Mouse (Mus musculus): ENCODE results near the gene B230217C12Rik. TPM values are rescaled to one million over a fixed set of nuclear protein-coding genes. Genes with fewer than 3 reads are reported as not detected.
A peak's percentile ranks its signal among the peaks of the same experiment; 100 is the strongest.

The B230217C12Rik gene
- polyA plus RNA-seq (2012; ENCODE audit: insufficient read depth, insufficient read length, low replicate concordance, missing spikeins): not detected in 2 replicates

DNA sequence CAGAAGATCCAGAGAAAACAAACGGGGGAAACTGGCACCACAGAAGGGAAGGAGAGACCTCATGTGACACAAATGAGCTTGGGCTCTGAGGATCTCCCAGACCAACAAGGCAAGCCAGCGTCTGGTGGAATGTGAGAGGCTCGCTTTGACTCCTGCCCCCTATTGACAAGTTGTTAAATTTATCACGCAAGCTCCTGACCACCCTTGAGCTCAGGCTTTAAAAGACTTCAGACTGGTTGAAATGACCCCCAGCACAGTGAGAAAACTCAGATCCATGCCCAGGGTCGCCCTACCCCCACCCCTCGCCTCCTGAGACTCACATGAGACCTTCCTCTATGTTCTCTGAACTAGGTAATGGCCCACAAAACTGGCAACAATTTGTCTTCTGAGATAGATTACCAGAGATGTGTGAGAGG is at the start of gene B230217C12Rik:
Gene B230217C12Rik (plus strand): TSS at position 242 of the 416 bp plus-strand sequence.
- Histone ChIP-seq H3K4me3 (ENCODE audit: insufficient read depth, low read depth, low read length) (peak within 1 kb of the TSS; percentile 96), H3K4me1 (ENCODE audit: control insufficient read depth, insufficient read depth, low read length) (peaks cover 9% of the 10 kb centered on the region), H3K27ac (ENCODE audit: insufficient read depth, low read depth, low read length) (peak within 1 kb of the TSS; percentile 100)
- under 1% methylated on average over 6 of the region's 6 CpGs for WGBS
- peak; percentile 45; the same call in 1 of the 2 replicates for TF ChIP-seq CTCF (IDR thresholded peaks at IDR 0.05; ENCODE audit: insufficient read depth, low read depth, low read length)
- no peak for TF ChIP-seq POLR2A (IDR thresholded peaks at IDR 0.05; ENCODE audit: insufficient read depth, low read depth, low read length)

DNA sequence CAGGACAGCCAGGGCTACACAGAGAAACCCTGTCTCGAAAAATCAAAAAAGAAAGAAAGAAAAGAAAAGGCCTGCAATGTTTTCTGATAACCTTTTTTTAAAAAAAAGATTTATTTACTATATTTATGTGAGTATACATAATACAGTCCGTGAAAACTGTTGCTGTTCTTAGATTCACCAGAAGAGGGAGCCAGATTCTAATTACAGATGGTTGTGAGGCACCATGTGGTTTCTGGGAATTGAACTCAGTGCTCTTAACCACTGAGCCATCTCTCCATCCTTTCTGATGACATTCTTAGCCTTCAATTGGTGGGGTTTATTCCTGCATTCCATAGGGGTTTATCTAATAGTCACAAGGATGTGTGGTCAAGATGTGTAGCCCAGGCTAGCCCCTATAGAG is 47.4 kb upstream of the B230217C12Rik start:
- H3K4me1 ChIP-seq (ENCODE audit: control insufficient read depth, insufficient read depth, low read length): no peaks in the 10 kb centered on the region
- no peak for TF ChIP-seq CTCF (IDR thresholded peaks at IDR 0.05; ENCODE audit: insufficient read depth, low read depth, low read length)
- no peak for TF ChIP-seq POLR2A (IDR thresholded peaks at IDR 0.05; ENCODE audit: insufficient read depth, low read depth, low read length)
- 10% methylated on average over 2 of the region's 2 CpGs for WGBS
- no peak overlapping the region for H3K27ac ChIP-seq (ENCODE audit: insufficient read depth, low read depth, low read length)
- H3K4me3 ChIP-seq (ENCODE audit: insufficient read depth, low read depth, low read length): no peak overlapping the region

DNA sequence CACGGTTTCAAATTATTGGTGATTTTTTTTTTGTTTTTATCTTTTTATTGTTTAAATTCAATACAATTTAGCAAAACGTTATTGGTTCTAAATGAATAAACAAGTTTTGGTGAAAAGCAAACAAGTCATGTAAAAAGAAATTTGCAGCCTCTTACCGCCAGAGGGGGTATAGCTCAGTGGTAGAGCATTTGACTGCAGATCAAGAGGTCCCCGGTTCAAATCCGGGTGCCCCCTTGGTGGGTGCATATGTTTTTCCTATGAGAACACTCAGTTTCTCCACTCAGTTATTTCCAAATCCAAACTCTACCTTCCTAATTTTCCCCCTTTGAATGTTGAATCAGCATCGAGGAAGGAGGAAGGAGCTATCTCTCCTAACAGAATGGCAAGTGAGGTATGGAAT is 43.7 kb upstream of the B230217C12Rik start:
- Histone ChIP-seq H3K4me3 (ENCODE audit: insufficient read depth, low read depth, low read length) (no peak overlapping the region), H3K27ac (ENCODE audit: insufficient read depth, low read depth, low read length) (no peak overlapping the region), H3K4me1 (ENCODE audit: control insufficient read depth, insufficient read depth, low read length) (peaks cover 14% of the 10 kb centered on the region)
- WGBS: under 1% methylated on average over 6 of the region's 6 CpGs
- TF ChIP-seq CTCF (IDR thresholded peaks at IDR 0.05; ENCODE audit: insufficient read depth, low read depth, low read length) (no peak), POLR2A (IDR thresholded peaks at IDR 0.05; ENCODE audit: insufficient read depth, low read depth, low read length) (no peak)

DNA sequence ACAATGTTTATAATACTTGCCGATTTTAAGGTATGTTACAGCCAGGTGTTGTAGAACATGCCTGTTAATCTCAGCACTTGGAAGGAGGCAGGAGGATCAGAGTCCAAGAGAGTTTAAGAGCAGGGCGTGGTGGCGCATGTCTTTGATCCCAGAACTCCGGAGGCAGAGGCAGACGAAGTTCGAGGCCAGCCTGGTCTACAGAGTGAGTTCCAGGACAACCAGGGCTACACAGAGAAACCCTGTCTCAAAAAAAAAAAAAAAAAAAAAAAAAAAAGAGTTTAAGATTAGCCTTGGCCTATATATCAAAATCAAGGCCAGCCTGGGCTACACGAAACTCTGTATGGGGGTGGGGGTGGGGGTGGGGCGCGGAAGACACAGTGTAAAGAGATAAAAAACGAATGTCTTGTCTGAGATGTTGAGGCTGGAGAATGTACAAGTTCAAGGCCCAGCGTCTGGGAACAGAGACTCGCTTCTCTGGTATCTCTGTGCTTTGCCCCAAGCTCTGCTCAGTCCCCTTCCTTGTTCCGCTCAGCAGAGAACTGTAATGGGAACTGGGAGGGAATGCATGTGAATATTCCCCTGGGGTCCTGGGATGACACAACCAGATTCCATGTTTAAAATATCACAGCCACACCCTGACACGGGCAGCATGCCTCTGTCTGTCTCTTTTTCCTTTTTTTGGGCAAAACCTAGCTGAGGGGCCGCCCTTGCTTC is 43.1 kb upstream of the B230217C12Rik start:
- TF ChIP-seq POLR2A (IDR thresholded peaks at IDR 0.05; ENCODE audit: insufficient read depth, low read depth, low read length) (no peak), CTCF (IDR thresholded peaks at IDR 0.05; ENCODE audit: insufficient read depth, low read depth, low read length) (no peak)
- no peak overlapping the region for H3K4me3 ChIP-seq (ENCODE audit: insufficient read depth, low read depth, low read length)
- H3K4me1 ChIP-seq (ENCODE audit: control insufficient read depth, insufficient read depth, low read length): peaks cover 15% of the 10 kb centered on the region
- H3K27ac ChIP-seq (ENCODE audit: insufficient read depth, low read depth, low read length): no peak overlapping the region
- WGBS: 71% methylated on average over 15 of the region's 15 CpGs

DNA sequence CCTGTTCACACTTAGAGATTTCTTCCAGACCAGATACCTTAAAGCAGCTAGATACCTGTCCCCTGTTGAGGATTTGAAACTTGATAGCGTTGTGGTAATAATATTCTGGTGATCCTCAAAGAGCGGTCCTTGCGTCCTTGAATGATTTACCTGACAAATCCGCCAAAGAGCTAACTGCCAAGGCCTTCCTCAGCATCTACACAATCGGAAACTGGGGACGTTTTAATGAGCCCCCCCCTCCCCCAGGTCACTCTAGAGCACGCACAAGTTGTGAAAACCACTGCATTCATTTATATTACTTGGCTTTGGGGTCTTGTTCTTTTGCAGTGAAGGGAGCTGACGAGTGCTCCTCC is 42.5 kb upstream of the B230217C12Rik start:
- Histone ChIP-seq H3K4me1 (ENCODE audit: control insufficient read depth, insufficient read depth, low read length) (peaks cover 15% of the 10 kb centered on the region), H3K4me3 (ENCODE audit: insufficient read depth, low read depth, low read length) (no peak overlapping the region), H3K27ac (ENCODE audit: insufficient read depth, low read depth, low read length) (no peak overlapping the region)
- WGBS: 58% methylated on average over 8 of the region's 8 CpGs
- TF ChIP-seq POLR2A (IDR thresholded peaks at IDR 0.05; ENCODE audit: insufficient read depth, low read depth, low read length) (no peak), CTCF (IDR thresholded peaks at IDR 0.05; ENCODE audit: insufficient read depth, low read depth, low read length) (no peak)

DNA sequence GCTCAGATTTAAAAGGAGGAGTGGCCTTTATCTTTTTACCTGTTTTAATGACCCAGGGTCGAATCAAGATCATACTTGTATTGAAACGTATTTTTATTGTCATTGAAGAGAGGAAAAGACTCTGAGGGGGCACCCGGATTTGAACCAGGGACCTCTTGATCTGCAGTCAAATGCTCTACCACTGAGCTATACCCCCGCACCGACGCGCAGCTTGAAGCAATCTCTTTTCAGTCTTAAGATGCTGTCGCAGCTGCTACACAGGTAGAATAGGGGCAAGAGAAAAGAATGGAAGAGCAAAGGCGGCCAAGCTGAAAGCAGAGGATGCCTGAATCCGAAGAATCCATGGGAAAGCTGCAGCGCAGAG is 41.8 kb upstream of the B230217C12Rik start, which contains the start of gene Lasp1:
Gene Lasp1 (plus strand): TSS at position 219 of the 364 bp plus-strand sequence.
- TF ChIP-seq POLR2A (IDR thresholded peaks at IDR 0.05; ENCODE audit: insufficient read depth, low read depth, low read length) (no peak), CTCF (IDR thresholded peaks at IDR 0.05; ENCODE audit: insufficient read depth, low read depth, low read length) (no peak)
- WGBS: under 1% methylated on average over 11 of the region's 11 CpGs

DNA sequence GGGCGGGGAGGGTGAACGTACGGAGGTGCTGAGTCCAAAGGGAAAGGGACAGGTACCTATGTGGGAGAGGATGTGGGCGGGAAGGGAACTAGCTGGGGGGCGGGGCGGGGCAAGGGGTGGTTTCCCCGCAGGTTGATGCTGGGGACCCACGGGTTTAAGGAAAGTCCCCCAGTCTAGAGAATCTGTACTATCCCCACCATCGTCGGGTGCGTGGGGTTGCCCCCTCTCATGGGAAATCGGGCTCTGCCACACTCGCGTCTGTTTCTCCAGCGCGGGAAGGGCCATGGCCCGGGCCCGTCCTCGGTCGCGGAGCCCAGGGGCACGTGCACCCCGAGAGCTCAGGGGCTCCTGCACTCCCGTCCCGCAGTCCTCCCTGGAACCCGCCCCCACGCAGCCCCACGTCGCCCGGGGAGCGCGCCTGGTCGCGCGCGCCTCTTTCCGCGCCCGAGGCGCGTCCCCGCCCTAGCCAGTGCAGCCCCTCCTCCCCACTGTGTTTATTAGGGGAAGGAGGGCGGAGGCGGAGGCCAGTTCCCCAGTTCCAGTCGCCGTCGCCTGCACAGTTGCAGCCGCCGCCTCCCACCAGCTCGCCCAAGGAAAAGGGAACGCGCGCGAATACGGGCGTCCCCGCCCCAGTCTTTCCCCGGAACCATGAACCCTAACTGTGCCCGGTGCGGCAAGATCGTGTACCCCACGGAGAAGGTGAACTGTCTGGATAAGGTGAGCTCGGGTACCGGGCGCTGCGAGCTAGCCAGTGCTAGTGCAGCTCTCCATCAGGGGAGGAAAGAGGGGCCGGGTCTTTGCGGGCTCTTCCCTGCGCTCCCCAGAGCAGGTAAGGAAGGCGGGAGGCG is 41.2 kb upstream of the B230217C12Rik start:
- peak overlapping the region; percentile 85 for H3K4me3 ChIP-seq (ENCODE audit: insufficient read depth, low read depth, low read length)
- H3K4me1 ChIP-seq (ENCODE audit: control insufficient read depth, insufficient read depth, low read length): peaks cover 17% of the 10 kb centered on the region
- TF ChIP-seq CTCF (IDR thresholded peaks at IDR 0.05; ENCODE audit: insufficient read depth, low read depth, low read length) (no peak), POLR2A (IDR thresholded peaks at IDR 0.05; ENCODE audit: insufficient read depth, low read depth, low read length) (peak; percentile 87)
- H3K27ac ChIP-seq (ENCODE audit: insufficient read depth, low read depth, low read length): peak overlapping the region; percentile 89
- WGBS: under 1% methylated on average over 71 of the region's 71 CpGs

More for the DNA sequence above, 41.8 kb upstream of the B230217C12Rik start, which contains the start of gene Lasp1:
- Histone ChIP-seq H3K4me3 (ENCODE audit: insufficient read depth, low read depth, low read length) (peak within 1 kb of the TSS; percentile 85), H3K27ac (ENCODE audit: insufficient read depth, low read depth, low read length) (peak within 1 kb of the TSS; percentile 89), H3K4me1 (ENCODE audit: control insufficient read depth, insufficient read depth, low read length) (peaks cover 17% of the 10 kb centered on the region)

DNA sequence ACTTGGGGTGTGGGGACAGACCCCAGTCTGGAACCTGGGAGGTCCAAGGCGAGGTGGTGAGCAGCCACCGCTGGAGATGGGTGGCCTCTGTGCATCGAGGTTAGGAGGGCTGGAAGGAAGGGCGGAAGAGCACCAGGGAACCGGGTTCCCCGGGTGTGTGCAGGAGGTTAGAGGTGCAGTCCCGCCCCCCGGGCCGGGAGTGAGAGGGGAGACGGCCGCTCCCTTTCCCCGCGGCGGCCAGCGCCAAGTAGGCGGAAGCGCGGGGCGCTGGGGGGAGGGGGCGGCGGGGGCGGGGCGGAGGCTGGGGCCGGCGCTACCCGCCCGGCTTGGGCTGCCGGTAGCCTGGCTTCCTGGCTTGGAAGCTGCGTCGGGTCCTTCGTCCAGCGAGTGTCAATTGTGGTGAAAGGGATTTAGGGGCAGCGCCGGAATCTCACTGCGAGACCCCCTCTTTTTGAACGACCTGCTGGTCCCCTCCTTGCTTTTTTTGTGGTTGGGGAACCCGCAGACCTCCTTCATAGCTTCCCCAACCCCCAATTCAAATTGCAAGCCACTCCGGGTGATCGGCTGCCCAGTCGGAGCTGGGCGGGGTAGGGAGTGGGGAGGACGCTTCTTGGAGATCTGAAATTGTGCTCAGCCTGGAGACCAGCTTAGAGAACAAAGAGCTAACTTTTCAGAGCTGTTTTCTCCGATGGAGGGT is 40.4 kb upstream of the B230217C12Rik start:
- TF ChIP-seq CTCF (IDR thresholded peaks at IDR 0.05; ENCODE audit: insufficient read depth, low read depth, low read length) (no peak), POLR2A (IDR thresholded peaks at IDR 0.05; ENCODE audit: insufficient read depth, low read depth, low read length) (no peak)
- Histone ChIP-seq H3K27ac (ENCODE audit: insufficient read depth, low read depth, low read length) (peak overlapping the region; percentile 89), H3K4me3 (ENCODE audit: insufficient read depth, low read depth, low read length) (peak overlapping the region; percentile 85), H3K4me1 (ENCODE audit: control insufficient read depth, insufficient read depth, low read length) (peaks cover 22% of the 10 kb centered on the region)
- WGBS: under 1% methylated on average over 34 of the region's 43 CpGs

Measured in olfactory bulb, adult 2 months (tissue).